Mouse (Mus musculus): ENCODE results near the gene Ncln. TPM values are rescaled to one million over a fixed set of nuclear protein-coding genes. Genes with fewer than 3 reads are reported as not detected.

Gene Ncln
- polyA plus RNA-seq, 1 experiment from 2014 or later = 94.0 TPM

DNA sequence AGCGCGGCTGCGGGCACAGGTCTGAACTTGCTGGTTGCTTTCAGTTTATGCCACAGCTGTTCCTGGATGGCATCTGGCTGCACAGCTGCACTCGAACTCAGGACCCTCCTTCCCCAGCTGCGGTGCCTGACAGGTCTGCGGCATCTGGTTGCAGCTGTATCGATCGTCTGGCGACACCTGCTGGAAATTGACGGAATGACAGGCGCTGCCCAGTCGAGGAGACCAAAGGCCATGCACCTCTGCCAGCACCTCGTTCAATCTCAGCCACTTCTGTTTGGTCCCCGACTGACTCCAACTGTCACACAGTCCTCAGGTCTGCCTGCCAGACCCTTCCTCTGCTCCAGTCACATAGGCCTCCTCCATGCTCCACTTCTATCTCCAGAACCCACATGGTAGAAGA lies 30.6 kb upstream of the Ncln start:
- peaks cover 12% of the 10 kb centered on the region for H3K27me3 ChIP-seq
- 12% methylated on average over 14 of the region's 14 CpGs for WGBS
- H3K4me2 ChIP-seq = no peak overlapping the region
- 0 out of 2 replicates have a peak, but pooled peaks cover 9% of the 10 kb centered on the region for H3K4me1 ChIP-seq
- H3K4me3 ChIP-seq = no peak overlapping the region
- H3K36me3 ChIP-seq = peaks cover 32% of the 10 kb centered on the region
- no peaks in the 10 kb centered on the region for H3K9me3 ChIP-seq
- H3K27ac ChIP-seq = no peak overlapping the region
- H3K9ac ChIP-seq = no peak overlapping the region
- no peak for ATAC-seq (ENCODE audit: insufficient number of reproducible peaks, low FRiP score, low TSS enrichment, low read depth)

GRCm38 (mm10) chr10:81525017-81525694 lies 29.0 kb upstream of the Ncln start:
- H3K36me3 ChIP-seq = peaks cover 16% of the 10 kb centered on the region
- ATAC-seq (ENCODE audit: insufficient number of reproducible peaks, low FRiP score, low TSS enrichment, low read depth) = no peak
- H3K4me2 ChIP-seq = no peak overlapping the region
- H3K4me3 ChIP-seq = no peak overlapping the region
- H3K27ac ChIP-seq = no peak overlapping the region
- 0 out of 2 replicates have a peak, but pooled peaks cover 9% of the 10 kb centered on the region for H3K4me1 ChIP-seq
- 44% methylated on average over 13 of the region's 13 CpGs for WGBS
- H3K9me3 ChIP-seq = no peaks in the 10 kb centered on the region
- H3K27me3 ChIP-seq = peaks cover 12% of the 10 kb centered on the region
- no peak overlapping the region for H3K9ac ChIP-seq

GRCm38 (mm10) chr10:81524051-81524605 lies 27.9 kb upstream of the Ncln start, which contains the start of gene Gna15:
Gene Gna15, minus strand, starts transcription at chr10:81524225.
- WGBS = 16% methylated on average over 9 of the region's 9 CpGs

DNA sequence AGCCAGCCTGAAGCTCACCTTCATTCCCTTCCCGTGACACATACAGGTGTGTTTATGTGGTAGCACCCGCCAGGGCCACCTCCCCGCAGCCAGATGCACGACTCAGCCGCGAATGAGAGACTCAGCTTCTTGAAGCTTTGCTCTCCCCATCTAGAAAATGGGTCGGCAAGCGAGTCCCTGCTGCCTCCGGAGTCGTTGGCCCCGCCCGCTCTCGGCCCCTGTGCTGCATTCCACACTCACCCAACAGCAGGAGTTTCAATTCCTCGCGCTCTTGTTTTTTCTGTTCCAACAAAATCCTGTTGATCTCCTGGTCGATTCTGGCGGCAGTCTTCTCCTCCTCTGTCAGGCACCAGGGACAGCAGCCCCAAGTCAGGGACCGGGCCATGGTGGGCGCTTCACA lies 27.4 kb upstream of the Ncln start:
- Histone ChIP-seq H3K9me3 (no peaks in the 10 kb centered on the region), H3K9ac (no peak overlapping the region; the same call in 1 of the 2 replicates), H3K4me2 (peak overlapping the region; percentile 30), H3K4me1 (0 out of 2 replicates have a peak, but pooled peaks cover 9% of the 10 kb centered on the region), H3K27me3 (peaks cover 12% of the 10 kb centered on the region), H3K27ac (peak overlapping the region; percentile 68), H3K4me3 (peak overlapping the region; percentile 25), H3K36me3 (no peaks in the 10 kb centered on the region)
- ATAC-seq (ENCODE audit: insufficient number of reproducible peaks, low FRiP score, low TSS enrichment, low read depth) = no peak
- WGBS = 13% methylated on average over 19 of the region's 19 CpGs

More at GRCm38 (mm10) chr10:81524051-81524605, 27.9 kb upstream of the Ncln start, which contains the start of gene Gna15:
- peaks cover 12% of the 10 kb centered on the region for H3K27me3 ChIP-seq
- peaks cover 5% of the 10 kb centered on the region for H3K36me3 ChIP-seq
- peak within 1 kb of the TSS; percentile 30 for H3K4me2 ChIP-seq
- peak within 1 kb of the TSS; percentile 68 for H3K27ac ChIP-seq
- peak within 1 kb of the TSS; percentile 25 for H3K4me3 ChIP-seq
- ATAC-seq (ENCODE audit: insufficient number of reproducible peaks, low FRiP score, low TSS enrichment, low read depth) = no peak
- H3K4me1 ChIP-seq = 0 out of 2 replicates have a peak, but pooled peaks cover 9% of the 10 kb centered on the region
- no peaks in the 10 kb centered on the region for H3K9me3 ChIP-seq
- no peak within 1 kb of the TSS; the same call in 1 of the 2 replicates for H3K9ac ChIP-seq

GRCm38 (mm10) chr10:81523142-81523541 lies 26.9 kb upstream of the Ncln start:
- no peak overlapping the region for H3K9ac ChIP-seq
- peak overlapping the region; percentile 30; the same call in 1 of the 2 replicates for H3K4me2 ChIP-seq
- WGBS = 75% methylated on average over 6 of the region's 6 CpGs
- ATAC-seq (ENCODE audit: insufficient number of reproducible peaks, low FRiP score, low TSS enrichment, low read depth) = no peak
- H3K4me1 ChIP-seq = 0 out of 2 replicates have a peak, but pooled peaks cover 9% of the 10 kb centered on the region
- no peaks in the 10 kb centered on the region for H3K9me3 ChIP-seq
- H3K27me3 ChIP-seq = peaks cover 12% of the 10 kb centered on the region
- H3K36me3 ChIP-seq = no peaks in the 10 kb centered on the region
- peak overlapping the region; percentile 68; the same call in 1 of the 2 replicates for H3K27ac ChIP-seq
- H3K4me3 ChIP-seq = peak overlapping the region; percentile 25

DNA sequence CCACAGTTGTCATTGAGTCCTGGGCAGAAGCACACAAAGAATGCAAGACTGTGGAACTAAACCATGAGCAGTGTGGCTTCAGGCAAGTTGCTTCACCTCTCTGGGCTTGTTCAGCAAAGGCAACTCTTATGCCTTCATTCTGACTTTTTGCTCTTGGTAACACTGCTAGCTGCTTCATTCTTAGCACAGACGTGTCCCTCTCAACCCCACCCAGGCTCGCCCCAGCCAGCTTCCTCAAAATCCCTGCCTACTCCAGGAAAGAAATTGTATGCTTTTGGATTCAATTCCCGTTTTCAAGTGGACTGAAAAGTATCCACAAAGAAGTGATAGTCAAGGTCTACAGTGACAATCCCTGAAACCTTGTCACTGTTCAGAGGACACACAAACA lies 23.8 kb upstream of the Ncln start:
- H3K27me3 ChIP-seq = peaks cover 12% of the 10 kb centered on the region
- H3K36me3 ChIP-seq = no peaks in the 10 kb centered on the region
- H3K4me3 ChIP-seq = no peak overlapping the region
- 68% methylated on average over 3 of the region's 3 CpGs for WGBS
- no peak overlapping the region for H3K9ac ChIP-seq
- 0 out of 2 replicates have a peak, but pooled peaks cover 9% of the 10 kb centered on the region for H3K4me1 ChIP-seq
- no peak for ATAC-seq (ENCODE audit: insufficient number of reproducible peaks, low FRiP score, low TSS enrichment, low read depth)
- no peak overlapping the region for H3K27ac ChIP-seq
- no peaks in the 10 kb centered on the region for H3K9me3 ChIP-seq
- H3K4me2 ChIP-seq = no peak overlapping the region

DNA sequence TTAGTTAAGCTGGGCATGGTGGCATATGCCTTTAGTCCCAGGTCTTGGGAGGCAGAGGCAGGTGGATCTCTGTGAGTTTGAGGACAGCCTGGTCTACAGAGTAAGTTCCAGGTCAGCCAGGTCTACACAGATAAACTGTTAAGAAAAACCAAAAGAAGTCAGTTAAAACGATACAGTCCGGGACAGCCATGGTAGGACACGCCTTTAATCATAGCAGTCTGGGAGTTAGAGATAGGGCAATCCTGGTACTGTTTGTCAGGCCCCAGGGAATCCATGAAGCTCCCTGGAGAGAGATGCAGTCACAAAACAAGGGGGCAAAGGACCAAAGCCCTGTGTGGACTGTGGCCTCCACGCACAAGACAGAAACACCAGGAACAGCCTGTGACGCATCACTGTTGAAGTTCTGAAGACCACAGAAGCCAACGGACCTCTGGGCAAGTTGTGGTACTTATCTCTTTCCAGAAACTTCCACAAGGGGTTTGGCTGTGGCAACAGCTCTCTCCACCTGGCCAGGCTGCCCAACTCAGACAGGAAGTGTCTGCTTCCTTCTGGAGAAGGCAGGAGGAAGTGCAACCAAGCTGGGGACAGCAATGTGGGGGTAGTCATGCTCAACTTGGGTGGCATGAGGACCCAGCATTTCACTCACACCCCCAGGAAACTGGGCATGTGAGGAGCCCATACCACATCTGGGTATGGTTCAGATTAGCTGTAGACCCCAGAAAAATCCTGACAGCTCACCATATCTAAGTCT lies 23.2 kb upstream of the Ncln start:
- Histone ChIP-seq H3K9me3 (no peaks in the 10 kb centered on the region), H3K4me1 (0 out of 2 replicates have a peak, but pooled peaks cover 9% of the 10 kb centered on the region), H3K4me2 (no peak overlapping the region), H3K27ac (no peak overlapping the region), H3K36me3 (no peaks in the 10 kb centered on the region), H3K27me3 (peaks cover 12% of the 10 kb centered on the region), H3K4me3 (no peak overlapping the region), H3K9ac (no peak overlapping the region)
- ATAC-seq (ENCODE audit: insufficient number of reproducible peaks, low FRiP score, low TSS enrichment, low read depth) = no peak
- WGBS = 76% methylated on average over 6 of the region's 6 CpGs

DNA sequence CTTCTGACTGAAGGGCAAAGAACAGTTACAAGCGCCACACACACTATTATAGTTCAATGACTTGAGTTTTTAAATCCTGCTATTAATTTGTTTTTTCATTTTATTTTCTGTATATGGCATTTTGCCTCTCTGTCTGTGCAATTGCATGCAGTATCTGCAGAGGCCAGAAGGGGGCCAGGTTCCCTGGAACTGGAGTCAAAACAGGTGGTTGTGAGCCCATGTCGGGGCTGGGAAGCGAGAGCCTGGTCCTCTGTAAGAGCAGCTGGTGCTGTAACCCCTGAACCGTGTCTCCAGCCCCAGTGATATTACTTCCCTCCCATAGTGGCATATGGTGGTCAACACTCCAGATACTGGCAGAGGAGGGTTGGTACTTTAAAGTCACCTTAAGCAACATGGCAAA lies 22.4 kb upstream of the Ncln start:
- Histone ChIP-seq H3K4me1 (0 out of 2 replicates have a peak, but pooled peaks cover 2% of the 10 kb centered on the region), H3K36me3 (no peaks in the 10 kb centered on the region), H3K4me3 (no peak overlapping the region), H3K27me3 (peaks cover 6% of the 10 kb centered on the region), H3K27ac (no peak overlapping the region), H3K4me2 (no peak overlapping the region), H3K9ac (no peak overlapping the region), H3K9me3 (no peaks in the 10 kb centered on the region)
- ATAC-seq (ENCODE audit: insufficient number of reproducible peaks, low FRiP score, low TSS enrichment, low read depth) = no peak
- 14% methylated on average over 4 of the region's 4 CpGs for WGBS

DNA sequence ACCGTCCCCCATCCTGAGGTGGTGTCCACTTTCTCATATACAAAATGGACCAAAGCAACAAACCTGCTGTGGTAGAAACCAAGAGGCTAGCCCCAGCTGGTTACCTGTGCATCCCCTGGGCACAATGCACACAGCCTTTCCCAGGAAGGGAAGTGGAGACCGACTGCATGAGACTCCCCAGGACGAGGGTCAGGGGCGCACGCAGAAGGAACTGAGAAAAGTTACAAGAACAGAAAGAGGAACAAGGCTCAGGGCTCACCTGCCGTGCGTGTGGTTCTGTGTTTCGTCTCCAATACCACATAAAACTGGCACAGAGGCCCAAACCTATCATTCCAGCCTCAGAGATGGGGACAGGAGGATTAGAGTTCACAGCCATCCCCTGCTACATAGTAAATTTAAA lies 21.0 kb upstream of the Ncln start:
- Histone ChIP-seq H3K9me3 (no peaks in the 10 kb centered on the region), H3K36me3 (no peaks in the 10 kb centered on the region), H3K27me3 (no peaks in the 10 kb centered on the region), H3K9ac (no peak overlapping the region), H3K4me3 (no peak overlapping the region), H3K4me2 (no peak overlapping the region), H3K4me1 (0 out of 2 replicates have a peak, but pooled peaks cover 2% of the 10 kb centered on the region), H3K27ac (no peak overlapping the region)
- 51% methylated on average over 8 of the region's 8 CpGs for WGBS
- ATAC-seq (ENCODE audit: insufficient number of reproducible peaks, low FRiP score, low TSS enrichment, low read depth) = no peak

DNA sequence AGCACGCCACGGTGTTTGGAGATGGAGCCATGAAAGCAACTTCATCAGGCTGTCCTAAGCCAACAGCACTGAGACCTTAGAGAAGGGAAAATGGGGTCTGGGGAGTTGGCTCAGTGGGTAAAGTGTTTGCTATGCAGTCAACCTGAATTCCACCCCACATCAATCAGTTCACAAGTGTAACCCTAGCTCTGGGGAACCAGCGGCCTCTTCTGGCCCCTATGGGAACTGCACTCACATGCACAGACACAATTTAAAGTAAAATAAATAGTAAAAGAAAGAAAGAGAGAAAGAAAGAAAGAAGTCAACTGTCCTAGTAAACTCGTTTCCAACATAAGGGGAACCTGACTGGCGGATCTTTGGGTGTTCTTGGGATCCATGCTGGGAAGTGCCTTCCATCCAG lies 17.6 kb upstream of the Ncln start:
- Histone ChIP-seq H3K36me3 (no peaks in the 10 kb centered on the region), H3K4me1 (0 out of 2 replicates have a peak, but pooled peaks cover 6% of the 10 kb centered on the region), H3K27ac (no peak overlapping the region), H3K9ac (no peak overlapping the region), H3K4me2 (no peak overlapping the region), H3K4me3 (no peak overlapping the region), H3K9me3 (no peaks in the 10 kb centered on the region), H3K27me3 (no peaks in the 10 kb centered on the region)
- no peak for ATAC-seq (ENCODE audit: insufficient number of reproducible peaks, low FRiP score, low TSS enrichment, low read depth)
- 85% methylated on average over 5 of the region's 5 CpGs for WGBS

GRCm38 (mm10) chr10:81510246-81510810 lies 14.1 kb upstream of the Ncln start:
- Histone ChIP-seq H3K4me2 (no peak overlapping the region), H3K4me1 (0 out of 2 replicates have a peak, but pooled peaks cover 6% of the 10 kb centered on the region), H3K9ac (no peak overlapping the region), H3K27me3 (no peaks in the 10 kb centered on the region), H3K27ac (no peak overlapping the region), H3K36me3 (no peaks in the 10 kb centered on the region), H3K4me3 (no peak overlapping the region), H3K9me3 (no peaks in the 10 kb centered on the region)
- ATAC-seq (ENCODE audit: insufficient number of reproducible peaks, low FRiP score, low TSS enrichment, low read depth) = no peak
- 71% methylated on average over 14 of the region's 14 CpGs for WGBS
